Mouse (Mus musculus) thymus, adult 2 months (tissue): Measurements from ENCODE around the gene Hsf4. TPM values are rescaled to one million over a fixed set of nuclear protein-coding genes. Genes with fewer than 3 reads are reported as not detected.

Experiments
- DNase-seq: peaks from one replicate; pipeline ENCODE4 v3.0.0; 2021
- H3K27ac ChIP-seq: fragments of 200-500 bp; 2 replicates; pipeline ENCODE4 v1.5.1; 2012; ENCODE audit warnings: low read length, control low read depth; ENCODE audit not compliant: control insufficient read depth, insufficient read depth
- H3K27me3 ChIP-seq: fragments of 200-500 bp; 2 replicates; pipeline ENCODE4 v1.6.1; 2012; ENCODE audit warnings: mild to moderate bottlenecking, low read length, moderate library complexity, mixed read lengths; ENCODE audit not compliant: control insufficient read depth, insufficient read depth
- H3K36me3 ChIP-seq: fragments of 200-500 bp; 2 replicates; pipeline ENCODE4 v1.6.1; 2012; ENCODE audit warnings: mild to moderate bottlenecking, low read length, moderate library complexity; ENCODE audit not compliant: control insufficient read depth, insufficient read depth
- H3K4me1 ChIP-seq: fragments of 200-500 bp; replicated peaks from 2 replicates; pipeline ENCODE4 v1.6.1; 2012; ENCODE audit warnings: low read length; ENCODE audit not compliant: control insufficient read depth, insufficient read depth
- H3K4me3 ChIP-seq: fragments of 200-500 bp; 2 replicates; pipeline ENCODE4 v1.5.1; 2012; ENCODE audit warnings: mild to moderate bottlenecking, low read length, control low read depth, moderate library complexity; ENCODE audit not compliant: control insufficient read depth, insufficient read depth
- CTCF ChIP-seq: fragments of 200-500 bp; IDR thresholded peaks from 2 replicates; pipeline ENCODE4 v1.5.1; 2012; ENCODE audit warnings: mild to moderate bottlenecking, control low read depth, low read length, moderate library complexity, borderline replicate concordance; ENCODE audit not compliant: control insufficient read depth, poor library complexity, insufficient read depth; ENCODE audit errors: extremely low read depth
- POLR2A ChIP-seq: fragments of 200-500 bp; IDR thresholded peaks from 2 replicates; pipeline ENCODE4 v1.6.1; 2012; ENCODE audit warnings: mild to moderate bottlenecking, low read length, control low read depth, moderate library complexity; ENCODE audit not compliant: control insufficient read depth, poor library complexity, insufficient read depth; ENCODE audit errors: extremely low read depth
- WGBS: fragments of 180-500 bp; shearing (Covaris S2); methylation state at CpG from one replicate; pipeline ENCODE4 v1.1.7; 2018; 5-methylcytosine and 5-hydroxymethylcytosine counted together
- polyA plus RNA-seq: library from polyadenylated mRNA; depleted of rRNA; stranded (reverse); fragments of >200 nt; gene quantifications from 2 replicates; pipeline ENCODE4 v1.2.3, GENCODE M21; 2012

The Hsf4 gene
- polyA plus RNA-seq, 1 experiment = 3.3 TPM

DNA sequence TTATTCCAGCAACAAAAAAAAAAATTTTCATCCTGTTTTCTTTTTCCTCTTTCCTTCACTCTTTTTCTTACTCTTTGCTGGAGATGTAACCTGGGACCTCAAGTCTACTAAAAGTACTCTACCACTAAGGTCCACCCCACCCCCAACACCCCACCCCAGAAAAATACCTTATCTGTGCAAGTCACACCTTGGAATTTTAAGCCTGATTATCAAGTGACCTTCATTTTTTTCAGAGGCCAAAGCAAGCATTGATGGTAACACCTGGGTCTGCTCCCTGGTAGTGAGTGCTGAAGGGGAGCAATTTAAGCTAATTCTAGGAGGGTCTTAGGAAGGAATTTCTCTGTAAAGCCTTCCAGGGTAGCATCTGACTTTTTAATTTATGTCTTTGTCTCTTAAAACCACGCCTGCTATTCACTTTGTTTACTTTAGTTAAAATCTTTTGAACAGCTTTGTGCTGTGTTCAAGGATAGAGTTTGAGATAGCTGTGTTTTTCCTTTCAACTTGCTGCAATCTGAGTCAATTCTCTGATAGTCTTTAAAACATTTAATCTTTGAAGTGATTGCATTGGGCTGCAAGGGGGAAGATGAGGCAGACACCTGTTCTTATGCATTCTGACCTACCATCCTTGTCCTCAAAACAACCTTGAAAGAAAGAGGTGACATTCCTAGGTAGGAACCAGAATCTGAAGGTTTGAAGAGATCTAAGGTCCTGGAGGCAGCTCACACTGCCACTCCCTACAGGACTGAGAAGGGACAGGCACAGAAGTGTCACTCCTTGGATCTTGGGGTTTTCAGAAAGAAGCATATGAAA lies 36.3 kb upstream of the Hsf4 start:
- Histone ChIP-seq H3K4me1 (peaks cover 4% of the 10 kb centered on the region), H3K27ac (no peak overlapping the region), H3K27me3 (no peaks in the 10 kb centered on the region), H3K36me3 (peaks cover 12% of the 10 kb centered on the region), H3K4me3 (no peak overlapping the region)
- WGBS = 87% methylated on average over 1 of the region's 1 CpGs
- no peak for DNase-seq
- TF ChIP-seq CTCF = no peak
- TF ChIP-seq POLR2A = no peak

DNA sequence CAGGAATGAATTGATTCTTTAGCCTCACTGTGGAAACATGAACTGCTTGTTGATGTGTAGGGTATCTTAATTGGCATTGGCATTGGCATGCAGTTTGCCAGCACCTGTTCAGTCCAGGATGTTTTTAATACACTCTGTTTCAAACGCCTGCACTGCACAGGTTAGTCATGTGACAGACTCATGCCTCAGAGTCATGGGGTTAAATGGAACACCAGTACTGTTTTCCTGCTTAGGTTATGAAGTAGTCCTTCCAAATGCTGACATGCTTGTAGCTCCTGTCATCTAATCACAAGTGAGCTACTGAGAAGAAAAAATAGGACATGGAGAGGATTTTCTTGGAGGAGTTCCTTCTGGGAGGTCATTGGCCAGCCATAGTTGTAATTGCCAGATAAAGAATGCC lies 34.4 kb upstream of the Hsf4 start:
- Histone ChIP-seq H3K36me3 (peaks cover 31% of the 10 kb centered on the region), H3K27ac (no peak overlapping the region)
- TF ChIP-seq CTCF = no peak
- no peak for TF ChIP-seq POLR2A

DNA sequence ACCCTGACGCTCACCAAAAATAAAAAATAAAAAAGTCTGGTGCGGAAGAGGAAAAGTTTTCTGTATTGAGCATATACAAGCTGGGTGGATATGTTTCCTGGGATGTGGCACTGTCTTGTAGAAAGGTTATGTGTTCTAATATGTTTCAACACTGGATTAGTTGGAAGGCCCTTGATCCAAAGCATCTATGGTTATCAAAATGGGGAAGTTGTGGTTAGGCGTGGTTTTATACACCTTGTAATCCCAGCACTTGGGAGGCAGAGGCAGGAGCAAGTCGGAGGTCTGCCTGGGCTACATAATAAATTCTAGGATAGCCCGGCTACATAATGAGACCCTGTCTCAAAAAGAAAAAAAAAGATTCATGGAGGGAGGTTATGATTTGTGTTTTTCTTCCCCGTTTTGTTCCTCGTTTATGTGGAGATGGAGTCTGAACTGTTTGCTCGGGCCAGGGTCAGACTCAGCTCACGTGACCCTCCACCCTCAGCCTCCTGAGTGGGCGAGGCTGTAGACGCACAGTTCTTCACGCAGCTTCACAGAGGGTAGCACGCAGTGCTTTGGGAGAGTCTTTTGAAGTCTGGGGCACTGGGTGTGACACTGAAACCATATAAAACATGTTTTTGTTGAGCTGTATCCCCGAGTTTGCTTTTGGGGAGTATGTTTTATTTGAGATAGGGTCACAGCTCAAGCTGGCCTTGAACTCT lies 32.0 kb upstream of the Hsf4 start:
- Histone ChIP-seq H3K27me3 (no peaks in the 10 kb centered on the region), H3K4me1 (no peaks in the 10 kb centered on the region), H3K4me3 (no peak overlapping the region), H3K27ac (no peak overlapping the region), H3K36me3 (peaks cover 47% of the 10 kb centered on the region)
- no peak for DNase-seq
- no peak for TF ChIP-seq POLR2A
- WGBS = 90% methylated on average over 14 of the region's 14 CpGs

More for the DNA sequence above, 34.4 kb upstream of the Hsf4 start:
- Histone ChIP-seq H3K4me1 (peaks cover 4% of the 10 kb centered on the region), H3K4me3 (no peak overlapping the region), H3K27me3 (no peaks in the 10 kb centered on the region)
- 83% methylated on average over 1 of the region's 1 CpGs for WGBS
- DNase-seq = no peak

DNA sequence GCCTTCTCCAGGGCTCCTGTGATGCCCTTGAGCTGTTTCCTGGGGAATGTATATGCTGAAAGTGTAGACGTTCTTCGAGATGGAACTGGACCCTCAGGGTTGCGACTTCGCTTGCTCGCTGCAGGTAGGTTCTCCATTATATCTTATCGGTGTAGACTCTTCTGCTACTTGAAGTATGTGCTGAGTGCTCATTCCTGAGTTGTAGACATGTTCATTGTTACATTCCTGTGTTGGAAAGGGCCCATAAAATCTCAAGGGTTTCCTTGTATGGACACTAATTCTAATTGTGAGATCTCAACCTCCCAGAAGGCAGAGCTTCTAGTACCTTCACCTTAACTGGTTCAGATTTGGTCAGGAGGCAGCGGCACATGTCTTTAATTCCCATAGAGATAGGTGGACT lies 28.6 kb upstream of the Hsf4 start:
- Histone ChIP-seq H3K36me3 (peaks cover 38% of the 10 kb centered on the region), H3K27me3 (no peaks in the 10 kb centered on the region), H3K4me1 (no peaks in the 10 kb centered on the region), H3K27ac (no peak overlapping the region), H3K4me3 (no peak overlapping the region)
- WGBS = 99% methylated on average over 7 of the region's 7 CpGs
- TF ChIP-seq POLR2A (no peak), CTCF (no peak)
- no peak for DNase-seq

DNA sequence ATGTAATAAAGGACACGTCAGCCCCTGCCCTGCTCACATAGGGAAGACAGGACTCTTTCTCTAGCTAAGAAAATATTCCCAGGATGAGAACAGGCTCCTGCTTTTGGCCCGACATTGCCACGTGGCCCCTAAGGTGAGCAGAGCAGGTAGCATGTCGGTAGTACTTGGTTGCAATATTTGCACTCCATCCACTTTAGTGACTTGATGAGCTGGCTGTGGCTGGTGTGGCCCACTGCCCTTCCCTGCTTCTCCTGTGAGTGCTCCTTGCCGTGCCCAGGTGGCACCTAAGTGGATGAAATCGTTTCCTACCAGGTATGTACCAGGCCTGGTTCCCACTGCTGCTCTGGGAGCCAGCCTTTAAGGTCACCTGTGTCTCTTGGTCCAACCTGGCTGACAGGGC lies 17.6 kb upstream of the Hsf4 start:
- H3K27ac ChIP-seq = no peak overlapping the region
- no peak overlapping the region for H3K4me3 ChIP-seq
- no peak for DNase-seq
- H3K4me1 ChIP-seq = peaks cover 13% of the 10 kb centered on the region
- WGBS = 93% methylated on average over 6 of the region's 6 CpGs
- no peaks in the 10 kb centered on the region for H3K27me3 ChIP-seq
- TF ChIP-seq CTCF (no peak), POLR2A (no peak)
- H3K36me3 ChIP-seq = peaks cover 22% of the 10 kb centered on the region

DNA sequence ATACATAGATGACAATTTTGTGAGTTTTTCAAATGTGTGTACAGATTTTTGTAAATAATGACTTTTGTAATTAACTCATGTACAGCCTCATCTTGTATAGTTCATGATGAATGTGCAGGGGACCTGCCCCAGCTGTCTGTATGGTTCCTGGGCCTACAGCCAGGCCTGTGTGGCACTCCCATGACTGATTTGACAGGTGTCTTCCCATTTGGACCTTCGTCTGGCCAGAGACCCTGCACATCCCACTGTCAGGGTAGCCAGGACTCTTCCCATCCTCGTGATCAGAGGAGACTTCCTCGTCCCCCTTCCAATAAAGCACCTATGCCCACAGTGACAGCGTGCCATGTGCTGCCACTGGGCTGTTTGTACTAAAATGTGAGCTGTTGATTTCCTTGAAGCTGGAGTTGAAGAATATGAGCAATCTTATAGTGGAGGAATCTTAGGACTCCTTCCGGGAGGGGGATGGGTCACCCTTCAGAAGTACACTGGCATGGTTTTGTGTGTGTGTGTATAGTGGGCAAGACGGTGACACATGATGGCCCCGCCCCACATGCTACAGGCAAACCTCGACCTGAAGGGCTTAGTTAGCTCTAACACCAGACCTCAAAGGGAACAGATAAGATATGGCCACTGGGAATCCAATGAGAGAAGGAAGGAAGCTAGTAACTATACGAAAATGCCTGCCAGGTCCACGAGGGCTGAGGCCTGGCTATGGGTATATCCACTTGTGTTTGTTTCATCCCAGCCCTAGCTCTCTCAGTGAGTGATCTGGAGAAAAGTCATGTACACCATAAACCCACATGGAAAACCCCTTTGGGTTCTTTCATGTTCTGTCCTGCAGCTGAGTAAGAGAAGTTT lies 16.7 kb upstream of the Hsf4 start:
- DNase-seq = no peak
- no peak overlapping the region for H3K4me3 ChIP-seq
- 92% methylated on average over 10 of the region's 10 CpGs for WGBS
- H3K36me3 ChIP-seq = peaks cover 18% of the 10 kb centered on the region
- H3K4me1 ChIP-seq = peaks cover 13% of the 10 kb centered on the region
- no peak overlapping the region for H3K27ac ChIP-seq
- TF ChIP-seq CTCF (no peak), POLR2A (no peak)
- no peaks in the 10 kb centered on the region for H3K27me3 ChIP-seq
